Mouse (Mus musculus) forebrain, embryonic 14.5 days (tissue): ENCODE results near the gene Cox17. TPM values are rescaled to one million over a fixed set of nuclear protein-coding genes. Genes with fewer than 3 reads are reported as not detected.
A peak's percentile ranks its signal among the peaks of the same experiment; 100 is the strongest.

ENCODE experiments used
- ATAC-seq: fragments of 200-750 bp; cut with Nextera tagmentation; 2 replicates; pipeline ENCODE4 v1.8.0; 2017; ENCODE audit warnings: mild to moderate bottlenecking, moderate library complexity
- DNase-seq: peaks from one replicate; pipeline ENCODE4 v3.0.0-alpha.2; 2015; ENCODE audit warnings: low spot score
- H3K27ac ChIP-seq: fragments of 300-500 bp; sonication (generic); 2 replicates; pipeline ENCODE4 v1.5.1; 2014; ENCODE audit warnings: low read depth, mild to moderate bottlenecking, control low read depth, low read length, moderate library complexity
- H3K27me3 ChIP-seq: fragments of 300-500 bp; sonication (generic); replicated peaks from 2 replicates; pipeline ENCODE4 v1.6.1; 2014; ENCODE audit warnings: low read length, control low read depth, mixed read lengths; ENCODE audit not compliant: control insufficient read depth, insufficient read depth
- H3K36me3 ChIP-seq: fragments of 300-500 bp; sonication (generic); 2 replicates; pipeline ENCODE4 v1.6.1; 2014; ENCODE audit warnings: low read length, control low read depth; ENCODE audit not compliant: control insufficient read depth, insufficient read depth
- H3K4me1 ChIP-seq: fragments of 300-500 bp; sonication (generic); 2 replicates; pipeline ENCODE4 v1.6.1; 2014; ENCODE audit warnings: antibody characterized with exemption, low read length, control low read depth; ENCODE audit not compliant: control insufficient read depth, insufficient read depth
- H3K4me2 ChIP-seq: fragments of 300-500 bp; sonication (generic); 2 replicates; pipeline ENCODE4 v1.6.1; 2014; ENCODE audit warnings: mild to moderate bottlenecking, control low read depth, low read length
- H3K4me3 ChIP-seq: fragments of 300-500 bp; sonication (generic); 2 replicates; pipeline ENCODE4 v1.5.1; 2014; ENCODE audit warnings: low read depth, low read length, control low read depth
- H3K9ac ChIP-seq: fragments of 300-500 bp; sonication (generic); 2 replicates; pipeline ENCODE4 v1.6.1; 2014; ENCODE audit warnings: mild to moderate bottlenecking, low read length, control low read depth, moderate library complexity
- H3K9me3 ChIP-seq: fragments of 300-500 bp; sonication (generic); replicated peaks from 2 replicates; pipeline ENCODE4 v1.6.1; 2016; ENCODE audit warnings: low read length, control low read depth, mixed read lengths; ENCODE audit not compliant: control insufficient read depth
- WGBS: fragments of 180-500 bp; shearing (Covaris S2); extraction: QIAGEN DNeasy Blood & Tissue Kit; methylation state at CpG from one replicate; pipeline ENCODE4 v1.1.7; 2014; 5-methylcytosine and 5-hydroxymethylcytosine counted together
- polyA plus RNA-seq: library from polyadenylated mRNA; unstranded; fragments of >200 nt; fragmentation: Nextera tagmentation; extraction: Ambion mirVana; gene quantifications from 2 replicates; pipeline ENCODE4 v1.2.1, GENCODE M21; 2014

Gene Cox17
- polyA plus RNA-seq, 1 experiment from 2014 or later = 126 TPM

GRCm38 (mm10) chr16:38399531-38400231 lies 52.9 kb downstream of the Cox17 start:
- peak overlapping the region; percentile 16 for H3K4me3 ChIP-seq
- DNase-seq (peak; percentile 85), ATAC-seq (peak; percentile 98)
- peak overlapping the region; percentile 65; the same call in 1 of the 2 replicates for H3K27ac ChIP-seq
- H3K9me3 ChIP-seq = no peaks in the 10 kb centered on the region
- no peaks in the 10 kb centered on the region for H3K27me3 ChIP-seq
- H3K36me3 ChIP-seq = no peaks in the 10 kb centered on the region
- peak overlapping the region; percentile 64 for H3K9ac ChIP-seq
- H3K4me2 ChIP-seq = peak overlapping the region; percentile 64
- 8% methylated on average over 17 of the region's 17 CpGs for WGBS
- peaks cover 8% of the 10 kb centered on the region; the same call in 1 of the 2 replicates for H3K4me1 ChIP-seq

DNA sequence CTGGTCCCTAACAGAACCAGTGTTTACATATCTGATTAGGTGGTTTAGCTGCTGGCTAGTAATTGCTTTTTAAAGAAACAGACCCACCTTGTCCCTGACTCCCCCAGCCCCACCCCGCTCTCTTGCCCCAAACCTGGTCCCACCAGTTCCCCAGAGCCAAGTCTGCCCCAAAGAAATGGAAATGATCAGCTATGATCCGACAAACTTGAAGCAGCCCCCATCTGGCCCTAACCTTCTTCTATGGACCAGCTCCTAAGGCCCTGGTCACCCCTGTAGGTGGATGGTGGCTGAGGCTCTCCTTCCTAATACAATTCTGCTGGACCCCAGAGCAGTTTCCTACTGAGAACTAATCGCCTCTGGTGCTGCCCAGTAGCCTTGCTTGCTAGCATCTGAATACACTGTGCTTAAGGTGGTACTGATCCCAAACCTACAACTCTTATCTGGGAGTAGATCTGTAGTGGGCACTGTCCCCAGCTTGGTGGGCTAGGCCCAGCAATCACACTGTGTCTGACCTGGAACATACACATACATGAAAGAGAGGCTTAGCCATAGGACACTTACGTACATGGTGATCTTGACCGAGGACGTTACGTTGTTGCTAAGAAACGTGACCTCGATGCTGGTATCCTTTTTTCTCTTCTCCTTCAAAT lies 53.6 kb downstream of the Cox17 start:
- no peak for ATAC-seq
- Histone ChIP-seq H3K4me2 (peak overlapping the region; percentile 64), H3K4me3 (no peak overlapping the region), H3K27ac (peak overlapping the region; percentile 41; the same call in 1 of the 2 replicates), H3K9me3 (no peaks in the 10 kb centered on the region), H3K36me3 (no peaks in the 10 kb centered on the region), H3K27me3 (no peaks in the 10 kb centered on the region), H3K4me1 (peaks cover 8% of the 10 kb centered on the region; the same call in 1 of the 2 replicates), H3K9ac (peak overlapping the region; percentile 64)
- DNase-seq = no peak
- WGBS = 76% methylated on average over 9 of the region's 9 CpGs

DNA sequence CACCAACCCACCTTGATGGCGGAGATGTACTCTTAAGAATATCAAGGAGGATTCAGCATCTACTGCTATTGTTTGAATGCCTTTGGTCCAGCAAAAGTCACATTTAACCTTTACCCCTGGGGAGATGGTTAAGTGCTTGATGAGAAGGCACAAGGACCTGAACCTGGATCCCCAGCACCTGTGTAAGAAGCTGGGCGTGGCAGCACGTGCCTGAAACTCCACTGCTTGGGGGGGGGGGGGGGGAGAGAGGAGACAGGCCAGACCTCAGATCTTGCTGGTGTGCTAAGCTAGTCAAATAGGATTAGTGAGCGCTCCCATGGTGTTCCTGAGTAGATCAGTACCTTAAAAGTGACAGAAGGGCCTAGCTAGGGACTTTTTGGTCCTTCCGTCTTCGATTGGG lies 54.7 kb downstream of the Cox17 start:
- ATAC-seq (no peak), DNase-seq (no peak)
- H3K4me3 ChIP-seq = no peak overlapping the region
- H3K9ac ChIP-seq = no peak overlapping the region
- H3K9me3 ChIP-seq = no peaks in the 10 kb centered on the region
- no peak overlapping the region for H3K27ac ChIP-seq
- no peak overlapping the region for H3K4me2 ChIP-seq
- peaks cover 8% of the 10 kb centered on the region; the same call in 1 of the 2 replicates for H3K4me1 ChIP-seq
- 73% methylated on average over 6 of the region's 6 CpGs for WGBS
- no peaks in the 10 kb centered on the region for H3K36me3 ChIP-seq
- no peaks in the 10 kb centered on the region for H3K27me3 ChIP-seq

Other genes with a start within 250 kb of the Cox17 start
- not detected in 2 replicates for gene Nr1i2, start 52.2 kb upstream of the Cox17 start, polyA plus RNA-seq
- 0.71 and 0.83 TPM in 2 replicates for gene Maats1, start 4.8 kb upstream of the Cox17 start, polyA plus RNA-seq
- not detected in 2 replicates for gene Gm21987, start within 50 bp of the Cox17 start, polyA plus RNA-seq
- 0.17 and 0.51 TPM in 2 replicates for gene Popdc2, start 15.2 kb downstream of the Cox17 start, polyA plus RNA-seq
- 0.39 and 0.61 TPM in 2 replicates for gene Pla1a, start 86.2 kb downstream of the Cox17 start, polyA plus RNA-seq
- gene Adprh, start 105.7 kb downstream of the Cox17 start, polyA plus RNA-seq = 124 and 129 TPM in 2 replicates
- 0.25 and 0.31 TPM in 2 replicates for gene Cd80, start 108.6 kb downstream of the Cox17 start, polyA plus RNA-seq
- gene Timmdc1, start 175.7 kb downstream of the Cox17 start, polyA plus RNA-seq = 26.4 and 28.4 TPM in 2 replicates
- 67.2 and 69.5 TPM in 2 replicates for gene Poglut1, start 203.3 kb downstream of the Cox17 start, polyA plus RNA-seq
- gene Tmem39a, start 211.7 kb downstream of the Cox17 start, polyA plus RNA-seq = 41.6 and 42.6 TPM in 2 replicates